Mouse (Mus musculus) adrenal gland, postnatal 10 days (tissue): Measurements from ENCODE around the gene Rras2. TPM values are rescaled to one million over a fixed set of nuclear protein-coding genes. Genes with fewer than 3 reads are reported as not detected.

Experiments used
- DNase-seq: peaks from one replicate; pipeline ENCODE4 v3.0.0; 2021; ENCODE audit warnings: mixed read lengths
- long read RNA-seq, 2 experiments: library from polyadenylated mRNA; stranded (forward); transcript quantifications; one replicate each; pipeline ENCODE4 v2.0.0; 2021
- total RNA-seq, 2 experiments: library from RNA; stranded (reverse); gene quantifications; 2 replicates each; pipeline ENCODE4 v1.2.3; 2021

The Rras2 gene
- total RNA-seq = 10 to 100 TPM; 36.5 to 39.1 TPM
- long read RNA-seq, experiment 1, transcript Rras2-201 (6 exons, 2,275 nt) = major isoform, 40 of 45 reads
- long read RNA-seq, experiment 1, partial matches to known transcripts = 2 of 45 reads
- long read RNA-seq, experiment 1, other reads (novel, unspliced or antisense) = 3 of 45 reads
- long read RNA-seq, experiment 2, transcript Rras2-201 (6 exons, 2,275 nt) = major isoform, 24 of 24 reads
- long read RNA-seq, experiment 2, partial matches to known transcripts = 0 of 24 reads
- long read RNA-seq, experiment 2, other reads (novel, unspliced or antisense) = 0 of 24 reads

GRCm38 (mm10) chr7:114117444-114117905 lies at the start of gene Rras2:
Rras2 (minus strand) TSS chr7:114117781.
- peak; percentile 94 for DNase-seq

DNA sequence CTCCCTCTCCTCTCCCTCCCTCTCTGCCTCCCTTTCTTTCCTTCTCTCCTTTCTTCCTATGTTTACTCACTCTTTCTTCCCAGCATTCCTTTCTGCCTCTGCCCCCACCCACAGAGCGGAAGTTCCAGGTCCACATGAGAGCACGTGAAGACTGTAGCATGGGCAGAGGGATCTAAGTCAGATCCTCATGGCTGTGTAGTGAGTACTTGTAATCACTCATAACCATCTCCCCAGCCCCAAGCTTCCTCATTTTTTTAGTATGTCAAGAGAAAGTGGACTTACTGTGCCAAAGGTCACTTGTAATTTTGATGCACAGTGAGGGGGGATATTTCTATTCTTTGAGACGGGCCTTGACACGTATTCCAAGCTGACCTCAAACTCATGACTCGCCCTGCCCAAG lies 45.4 kb upstream of the Rras2 start:
- no peak for DNase-seq

GRCm38 (mm10) chr7:114161101-114161500 lies 43.5 kb upstream of the Rras2 start:
- no peak for DNase-seq

GRCm38 (mm10) chr7:114157716-114158278 lies 40.2 kb upstream of the Rras2 start:
- DNase-seq = no peak

DNA sequence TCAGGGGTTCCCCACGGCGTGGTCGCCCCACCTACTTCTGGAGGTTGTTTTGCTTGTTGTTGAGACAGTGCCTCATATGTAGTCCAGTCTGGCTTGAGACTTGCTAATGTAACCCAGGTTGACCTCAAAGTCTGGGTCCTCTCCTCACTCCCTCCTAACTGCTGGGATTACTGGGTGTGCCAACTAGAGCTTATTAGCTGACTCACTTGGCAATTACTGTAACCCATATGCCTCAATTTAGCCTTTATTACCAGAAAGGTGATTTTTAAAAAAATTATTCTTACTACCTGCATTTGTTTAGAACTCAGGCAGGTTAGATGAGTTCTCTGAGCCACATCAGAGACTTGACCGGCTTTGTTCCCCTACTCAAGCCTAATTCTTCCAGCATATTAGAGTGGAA lies 38.8 kb upstream of the Rras2 start:
- DNase-seq = no peak

DNA sequence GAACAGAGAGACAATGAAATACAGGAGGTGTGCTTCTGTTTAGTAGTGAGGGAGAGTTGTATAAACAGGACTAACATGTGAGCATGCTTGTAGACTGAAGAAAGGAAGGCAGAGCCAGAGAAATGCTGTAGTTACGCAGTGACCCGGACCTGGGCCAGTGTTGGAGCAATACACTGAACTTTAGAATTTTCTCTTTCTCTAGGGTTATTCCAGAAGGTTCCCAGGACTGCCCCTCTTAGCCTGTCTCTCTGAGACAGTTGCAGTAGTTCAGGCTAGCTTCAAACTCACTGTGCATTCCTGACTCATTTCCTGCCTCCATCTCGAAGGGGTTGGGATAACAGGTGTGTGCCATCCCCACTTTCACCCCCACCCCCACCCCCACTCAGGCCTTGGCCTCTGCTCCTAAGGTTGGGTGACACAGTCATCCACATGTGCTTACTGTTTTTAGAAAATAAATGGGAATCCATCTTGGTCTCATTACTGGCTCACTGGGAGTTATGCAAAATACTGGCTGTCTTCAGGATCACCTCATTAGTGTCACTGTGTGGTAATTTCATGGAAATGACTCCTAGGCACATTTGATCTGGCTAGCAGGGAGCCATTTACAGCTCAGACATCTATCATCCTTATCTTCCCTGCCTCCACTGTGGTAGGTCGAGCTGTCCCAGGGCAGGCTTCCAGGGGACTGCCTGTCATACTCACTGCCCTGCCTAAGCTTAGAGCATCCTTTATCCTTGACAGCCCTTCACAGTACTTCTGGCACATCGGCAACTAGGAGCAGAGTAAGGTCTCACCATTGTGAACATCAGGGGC lies 37.7 kb upstream of the Rras2 start:
- DNase-seq = no peak

DNA sequence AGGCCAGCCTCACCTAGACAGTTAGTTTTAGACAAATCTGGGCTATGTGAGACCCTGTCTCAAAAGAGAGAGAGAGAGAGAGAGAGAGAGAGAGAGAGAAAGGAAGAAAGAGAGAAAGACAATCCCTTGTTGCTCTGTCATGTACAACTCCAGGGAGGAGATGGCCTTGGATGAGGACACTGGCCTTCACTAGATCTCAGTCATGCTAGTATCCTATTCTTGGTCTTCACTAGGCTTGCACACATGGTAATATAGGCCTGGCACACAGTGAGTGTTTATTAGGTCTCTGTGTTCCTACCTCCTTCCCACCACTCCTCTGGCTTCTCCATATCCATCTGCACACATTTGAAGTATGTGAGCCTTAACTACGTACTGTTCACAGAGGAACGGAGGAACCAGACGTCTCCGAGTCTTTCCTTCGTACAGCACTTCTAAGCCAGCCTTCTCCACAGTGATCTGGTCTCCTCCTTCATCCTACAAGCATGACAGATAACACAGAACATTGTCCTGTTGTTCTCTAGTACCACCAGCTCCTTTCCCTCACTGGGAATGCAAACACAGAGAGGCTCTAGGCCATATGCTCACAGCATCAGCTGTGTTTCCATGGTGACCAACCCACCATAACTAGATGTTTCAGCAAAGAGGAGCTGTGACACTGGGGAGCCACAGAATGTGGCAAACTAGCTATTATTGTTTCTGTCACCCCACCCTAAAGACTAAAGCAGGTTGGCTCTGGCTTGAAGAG lies 33.6 kb upstream of the Rras2 start:
- no peak for DNase-seq

GRCm38 (mm10) chr7:114149564-114149963 lies 32.0 kb upstream of the Rras2 start:
- DNase-seq = no peak

DNA sequence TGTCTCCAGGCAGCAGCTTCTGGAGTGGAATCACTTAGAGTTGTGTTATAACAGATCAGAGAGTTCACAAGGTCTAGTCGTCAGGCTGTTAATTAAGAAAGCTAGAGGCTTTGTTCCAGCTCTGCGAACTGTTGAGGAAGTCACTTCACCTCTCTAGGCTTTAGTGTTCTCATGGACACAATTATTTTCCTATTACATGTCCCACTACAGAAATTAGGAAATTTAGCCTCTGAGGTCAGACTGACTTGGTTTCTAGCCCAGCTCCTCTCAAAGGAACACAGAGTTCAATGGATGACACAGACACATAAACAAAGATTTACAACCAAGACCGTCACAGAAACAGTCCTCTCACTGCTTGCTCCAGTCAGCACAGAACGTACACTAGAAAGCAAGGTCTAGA lies 31.6 kb upstream of the Rras2 start:
- peak; percentile 24 for DNase-seq

DNA sequence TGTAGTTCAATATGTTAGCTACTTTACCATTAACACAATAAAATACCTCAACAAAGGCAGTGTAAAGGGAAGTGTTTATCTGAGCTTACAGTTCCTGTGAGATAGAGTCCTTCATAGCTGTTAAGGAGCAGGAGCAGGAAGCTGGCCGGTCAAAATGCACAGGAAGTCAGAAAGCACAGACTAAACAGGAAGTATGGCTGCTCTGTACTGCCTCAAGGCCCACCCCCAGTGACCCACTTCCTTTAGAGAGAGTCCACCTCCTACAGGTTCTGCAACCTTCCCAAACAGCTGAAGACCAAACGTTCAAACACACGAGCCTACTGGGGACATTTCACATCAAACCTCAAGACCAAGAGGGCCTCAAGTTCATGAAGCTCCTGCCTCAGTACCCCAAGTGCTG lies 28.3 kb upstream of the Rras2 start:
- DNase-seq = no peak

DNA sequence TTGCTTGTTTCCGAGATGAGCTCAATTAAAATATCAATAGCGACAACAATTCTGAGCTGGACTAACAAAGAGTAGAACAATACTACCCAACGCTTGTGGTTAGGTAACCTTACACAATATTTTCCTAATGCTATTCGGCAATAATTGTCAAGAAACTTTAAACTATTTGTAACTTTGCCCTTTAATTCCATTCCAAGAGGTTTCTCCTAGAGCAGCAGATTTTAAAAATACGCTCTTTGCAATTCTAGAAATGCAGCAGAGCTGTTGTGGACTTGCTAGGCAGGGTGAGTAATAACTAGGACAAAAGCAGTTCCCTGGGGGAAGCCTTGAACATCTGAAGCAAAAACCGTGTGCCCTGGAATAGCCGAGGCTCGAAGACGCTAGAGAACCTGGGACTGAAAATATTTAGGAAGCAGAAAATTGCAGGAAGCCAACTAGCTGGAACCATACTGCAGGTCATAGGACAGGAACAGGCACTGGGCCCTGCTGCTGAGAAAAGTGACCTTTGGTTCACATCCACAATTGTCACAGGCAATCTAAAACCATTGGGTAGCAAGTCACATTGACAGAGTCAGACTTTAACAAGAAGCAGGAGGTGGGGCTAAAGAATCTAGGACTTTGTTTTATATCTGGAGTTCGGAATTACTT lies 24.7 kb upstream of the Rras2 start:
- peak; percentile 15 for DNase-seq

DNA sequence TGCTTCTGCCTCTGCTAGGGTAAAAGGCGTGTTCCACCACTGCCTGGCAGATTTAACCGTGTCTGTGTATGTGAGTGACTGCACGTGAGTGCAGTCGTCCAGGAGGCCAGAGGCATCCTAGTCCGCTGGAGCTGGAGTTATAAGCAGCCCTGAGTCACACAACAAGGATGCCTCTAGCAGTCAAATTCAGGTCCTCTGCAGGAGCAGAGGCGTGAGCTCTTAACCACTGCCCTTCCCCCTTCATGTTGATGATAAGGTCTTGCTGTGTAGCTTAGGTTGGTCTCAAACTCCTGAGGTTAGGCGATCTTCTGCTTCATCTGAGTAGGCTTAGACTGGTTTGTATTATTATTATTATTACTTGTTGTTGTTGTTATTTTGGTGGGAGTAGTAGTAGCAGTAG lies 22.4 kb upstream of the Rras2 start:
- no peak for DNase-seq

GRCm38 (mm10) chr7:114139400-114139799 lies 21.8 kb upstream of the Rras2 start:
- DNase-seq = no peak

- DNase-seq = no peak
Observed at GRCm38 (mm10) chr7:114138261-114138660, 20.7 kb upstream of the Rras2 start.

- DNase-seq = no peak
Observed at GRCm38 (mm10) chr7:114135166-114135565, 17.6 kb upstream of the Rras2 start.

GRCm38 (mm10) chr7:114133957-114134356 lies 16.4 kb upstream of the Rras2 start:
- DNase-seq = no peak

DNA sequence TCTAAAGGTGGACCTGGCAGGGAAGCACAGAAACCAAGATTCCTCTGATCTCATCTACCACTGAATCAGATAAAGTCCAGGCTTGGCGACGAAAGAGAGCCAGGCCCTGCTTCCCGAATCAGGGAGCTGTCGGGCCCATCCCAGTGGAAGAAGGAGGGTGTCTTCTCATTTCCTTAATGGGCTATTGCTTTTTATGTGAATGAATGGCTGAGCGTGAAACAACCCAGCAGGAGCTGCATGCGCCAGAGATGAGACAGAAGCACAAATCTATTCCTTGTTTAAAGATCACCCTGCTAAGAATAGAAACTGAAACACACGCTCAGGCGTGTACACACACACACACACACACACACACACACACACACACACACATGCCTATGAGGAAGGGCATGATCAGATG lies 14.7 kb upstream of the Rras2 start:
- no peak for DNase-seq

DNA sequence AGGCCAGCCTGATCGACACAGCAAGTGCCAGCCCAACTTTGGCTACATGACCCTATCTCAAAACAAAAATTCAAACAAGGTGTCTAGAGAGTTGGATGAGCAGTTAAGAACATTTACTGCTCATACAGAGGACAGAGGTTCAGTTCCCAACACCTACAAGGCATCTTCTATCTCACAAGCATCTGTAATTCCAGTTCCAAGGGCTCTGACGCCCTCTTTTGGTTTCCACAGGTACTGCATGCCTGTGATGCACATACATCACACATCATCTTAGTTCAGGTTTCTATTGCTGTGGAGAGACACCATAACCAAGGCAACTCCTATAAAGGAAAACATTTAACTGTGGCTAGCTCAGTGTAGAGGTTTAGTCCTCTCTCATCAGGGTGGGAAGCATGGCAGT lies 11.7 kb upstream of the Rras2 start:
- no peak for DNase-seq

GRCm38 (mm10) chr7:114118180-114118579 lies 599 bp upstream of the Rras2 start:
- DNase-seq = no peak

DNA sequence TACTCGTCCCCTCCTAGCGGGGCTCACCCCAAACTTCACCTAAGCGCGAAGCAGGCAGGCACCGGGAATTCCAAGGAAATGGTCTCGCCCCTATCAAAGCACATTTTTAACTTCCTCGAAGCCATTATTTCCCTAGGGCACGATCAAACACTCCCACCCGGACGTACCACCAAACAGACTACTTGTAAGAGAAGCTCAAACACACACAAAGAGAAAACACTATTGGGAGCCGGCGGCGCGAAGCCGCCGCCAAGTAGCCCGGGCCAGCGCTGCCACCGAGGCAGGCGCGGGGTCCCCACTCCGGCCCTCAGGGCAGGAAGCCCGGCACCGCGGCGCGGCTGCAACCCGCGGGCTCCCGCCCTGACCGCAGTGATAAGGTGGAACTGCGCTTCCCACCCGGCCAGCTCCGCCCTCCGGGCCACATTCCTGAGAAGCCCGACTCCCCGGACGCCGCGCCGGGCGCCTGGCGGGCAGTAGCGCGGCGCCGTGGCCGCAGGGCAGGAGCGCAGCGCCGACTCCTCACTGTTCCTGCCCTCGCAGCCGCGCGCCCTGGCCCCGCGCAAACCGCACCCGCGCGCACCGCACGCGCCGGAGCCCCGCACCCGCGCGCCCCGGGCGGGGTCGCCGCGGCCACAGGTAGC lies 750 bp downstream of the Rras2 start:
- peak; percentile 83 for DNase-seq

- DNase-seq = no peak
Observed at GRCm38 (mm10) chr7:114115961-114116360, 1.6 kb downstream of the Rras2 start.

GRCm38 (mm10) chr7:114114976-114115375 lies 2.6 kb downstream of the Rras2 start:
- DNase-seq = no peak
